Mouse (Mus musculus) thymus, adult 2 months (tissue): ENCODE results near the gene Pcolce.

Experiments used
- CTCF ChIP-seq: fragments of 200-500 bp; IDR thresholded peaks from 2 replicates; pipeline ENCODE4 v1.5.1; 2012; ENCODE audit warnings: mild to moderate bottlenecking, control low read depth, low read length, moderate library complexity, borderline replicate concordance; ENCODE audit not compliant: control insufficient read depth, poor library complexity, insufficient read depth; ENCODE audit errors: extremely low read depth
- POLR2A ChIP-seq: fragments of 200-500 bp; IDR thresholded peaks from 2 replicates; pipeline ENCODE4 v1.6.1; 2012; ENCODE audit warnings: mild to moderate bottlenecking, low read length, control low read depth, moderate library complexity; ENCODE audit not compliant: control insufficient read depth, poor library complexity, insufficient read depth; ENCODE audit errors: extremely low read depth

DNA sequence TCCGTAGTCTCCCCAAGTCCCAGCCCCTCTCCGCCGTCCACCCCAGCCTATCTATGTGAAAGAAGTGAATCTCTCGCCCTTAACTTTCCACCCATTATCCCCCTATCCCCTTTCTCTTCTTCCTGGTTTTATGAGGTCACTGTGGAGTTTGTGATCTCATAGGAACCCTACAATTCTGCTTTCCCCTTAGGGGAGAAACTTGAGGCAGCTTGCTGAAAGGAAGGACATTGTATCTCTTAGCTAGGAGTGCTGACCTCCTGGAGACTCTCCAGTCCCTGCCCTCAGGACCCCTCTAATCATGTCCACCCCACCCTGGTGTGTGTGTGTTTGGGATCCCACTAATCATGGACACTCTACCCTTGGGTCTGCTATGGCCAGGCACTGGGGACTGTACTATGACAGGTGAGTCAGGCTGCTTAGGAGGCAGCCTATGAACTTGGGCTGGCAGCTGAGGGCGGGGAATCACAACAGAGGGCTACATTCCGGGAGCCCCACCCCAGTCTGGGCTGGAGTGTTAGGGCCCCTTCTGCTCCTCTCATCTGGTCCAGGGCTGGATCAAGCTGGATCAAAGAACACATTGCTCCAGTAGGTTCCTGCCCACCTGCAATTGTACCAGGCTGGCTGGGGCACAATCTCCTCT is 16.4 kb upstream of the Pcolce start:
- TF ChIP-seq CTCF: no peak
- TF ChIP-seq POLR2A: 0 out of 2 replicates have a peak, but pooled peaks have one; percentile 26
